Mouse (Mus musculus): ENCODE measurements at regions not wholly inside any gene's neighbourhood (a gene's known extent, or its start where the extent isn't known, plus 50 kb on each side); places are given as distances from the start of the nearest gene placed in this dataset.

DNA sequence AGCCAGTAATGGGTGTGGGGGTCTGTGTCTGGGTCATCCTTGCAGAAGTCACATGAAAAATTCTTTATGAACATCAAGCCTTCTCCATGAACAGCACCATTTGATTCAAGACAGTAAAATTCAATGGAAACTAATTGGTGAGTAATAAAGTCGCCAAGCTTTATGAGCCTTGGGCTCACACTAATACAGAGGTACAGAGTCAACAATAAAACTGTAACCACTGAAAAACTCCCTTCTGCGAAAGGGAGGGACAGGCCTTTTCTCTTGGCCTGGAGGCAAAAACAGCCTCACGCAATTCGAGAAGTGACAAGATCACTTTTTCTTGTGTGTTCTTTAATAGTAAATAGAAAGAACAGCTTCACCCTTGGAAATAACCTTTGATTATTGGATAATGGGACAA, 200.7 kb downstream of the Lrrn1 start:
- DNase-seq (ENCODE audit: extremely low read depth): no peak
- Histone ChIP-seq H3K27ac (ENCODE audit: insufficient read depth, low read depth) (no peak overlapping the region), H3K4me1 (ENCODE audit: control insufficient read depth in 1 of 2, insufficient read depth in 2 of 2) (no peaks in the 10 kb centered on the region), H3K9me3 (replicated peaks; ENCODE audit: low read length) (no peaks in the 10 kb centered on the region), H3K27me3 (replicated peaks) (peaks cover 11% of the 10 kb centered on the region), H3K4me3 (replicated peaks in 1 of 3; ENCODE audit: low read depth in 2 of 3, low read length in 2 of 3, poor library complexity in 1 of 3) (no peak overlapping the region), H3K79me2 (replicated peaks; ENCODE audit: control insufficient read depth, extremely low read depth, insufficient read depth, poor library complexity, severe bottlenecking) (no peaks in the 10 kb centered on the region), H3K9ac (ENCODE audit: insufficient read depth, low read depth) (no peak overlapping the region), H3K4me2 (ENCODE audit: insufficient read depth, low read depth, poor library complexity, severe bottlenecking) (no peak overlapping the region), H3K36me3 (replicated peaks in 1 of 2; ENCODE audit: control insufficient read depth in 1 of 2, insufficient read depth in 1 of 2, low read length in 1 of 2) (no peaks in the 10 kb centered on the region)
- TF ChIP-seq NRF1 (IDR thresholded peaks at IDR 0.05; ENCODE audit: low read depth, low read length) (no peak), POLR2AphosphoS2 (IDR thresholded peaks at IDR 0.05; ENCODE audit: low read depth, low read length) (no peak), JUND (conservative IDR thresholded peaks at IDR 0.05; ENCODE audit: low read depth, low read length) (no peak), ZC3H11A (IDR thresholded peaks at IDR 0.05; ENCODE audit: low read depth, low read length) (no peak), KAT2A (IDR thresholded peaks at IDR 0.05; ENCODE audit: insufficient replicate concordance, low read length) (no peak), PAX5 (IDR thresholded peaks at IDR 0.05; ENCODE audit: low read length) (no peak), MEF2A (IDR thresholded peaks at IDR 0.05; ENCODE audit: borderline replicate concordance, low read depth, low read length) (no peak), HCFC1 (IDR thresholded peaks at IDR 0.05; ENCODE audit: low read depth, low read length) (no peak), JUN (IDR thresholded peaks at IDR 0.05; ENCODE audit: insufficient read depth, low read depth, low read length) (no peak), RCOR1 (conservative IDR thresholded peaks at IDR 0.05; ENCODE audit: low read depth, low read length) (no peak), TCF12 (IDR thresholded peaks at IDR 0.05; ENCODE audit: low read depth, low read length) (no peak), ZMIZ1 (IDR thresholded peaks at IDR 0.05; ENCODE audit: low read depth, low read length) (no peak), MAZ (IDR thresholded peaks at IDR 0.05; ENCODE audit: low read depth, low read length) (no peak), ZKSCAN1 (IDR thresholded peaks at IDR 0.05; ENCODE audit: borderline replicate concordance, low read depth, low read length) (no peak)
- in situ Hi-C loops (cut with MboI; ENCODE audit: low pct_ligation_motif_present, low pct_unique_long_range_greater_than_20kb, low sequenced_read_pairs): no loop called here
- dilution Hi-C loops (cut with MboI; ENCODE audit: extremely low pct_ligation_motif_present, extremely low pct_unique_long_range_greater_than_20kb, low sequenced_read_pairs): no loop called here

DNA sequence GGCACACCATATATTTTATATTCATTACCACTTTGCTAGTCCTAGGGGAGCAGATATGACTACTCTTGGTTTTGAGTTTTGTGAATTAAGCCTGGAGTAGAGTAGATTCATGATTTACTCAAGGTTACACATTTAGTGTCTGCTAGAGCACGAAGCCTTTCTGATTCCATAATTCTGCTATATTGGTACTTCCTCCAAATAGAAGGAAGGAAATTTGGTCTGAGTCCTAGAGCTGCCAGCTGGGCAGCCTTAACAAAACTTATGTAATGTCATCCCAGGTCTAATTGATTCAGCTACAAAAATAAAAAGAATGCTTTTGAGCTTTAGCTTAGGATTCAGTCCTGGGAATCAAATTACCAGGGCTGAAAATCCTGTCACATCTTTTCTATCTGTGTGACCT, 205.2 kb downstream of the Lrrn1 start:
- no peak overlapping the region for H3K27ac ChIP-seq (ENCODE audit: insufficient read depth, low read depth)
- no peak overlapping the region for H3K9ac ChIP-seq (ENCODE audit: insufficient read depth, low read depth)
- H3K4me3 ChIP-seq (replicated peaks in 1 of 3; ENCODE audit: low read depth in 2 of 3, low read length in 2 of 3, poor library complexity in 1 of 3): no peak overlapping the region
- H3K9me3 ChIP-seq (replicated peaks; ENCODE audit: low read length): no peaks in the 10 kb centered on the region
- no peaks in the 10 kb centered on the region for H3K4me1 ChIP-seq (ENCODE audit: control insufficient read depth in 1 of 2, insufficient read depth in 2 of 2)
- in situ Hi-C loops (cut with MboI; ENCODE audit: low pct_ligation_motif_present, low pct_unique_long_range_greater_than_20kb, low sequenced_read_pairs) (no loop called here), dilution Hi-C loops (cut with MboI; ENCODE audit: extremely low pct_ligation_motif_present, extremely low pct_unique_long_range_greater_than_20kb, low sequenced_read_pairs) (no loop called here)
- TF ChIP-seq ZNF384 (IDR thresholded peaks at IDR 0.05; ENCODE audit: low read depth, low read length): no peak
- no peak for TF ChIP-seq ETS1 (conservative IDR thresholded peaks at IDR 0.05; ENCODE audit: low read depth, low read length)
- no peak for TF ChIP-seq MEF2A (IDR thresholded peaks at IDR 0.05; ENCODE audit: borderline replicate concordance, low read depth, low read length)
- TF ChIP-seq HCFC1 (IDR thresholded peaks at IDR 0.05; ENCODE audit: low read depth, low read length): no peak
- no peak for TF ChIP-seq IRF4 (IDR thresholded peaks at IDR 0.05; ENCODE audit: low read depth, low read length)
- TF ChIP-seq BHLHE40 (IDR thresholded peaks at IDR 0.05; ENCODE audit: low read depth, low read length): no peak
- TF ChIP-seq ZC3H11A (IDR thresholded peaks at IDR 0.05; ENCODE audit: low read depth, low read length): no peak
- TF ChIP-seq MAZ (IDR thresholded peaks at IDR 0.05; ENCODE audit: low read depth, low read length): no peak
- no peak for TF ChIP-seq NELFE (IDR thresholded peaks at IDR 0.05; ENCODE audit: low read depth, low read length)
- no peak for TF ChIP-seq TCF12 (IDR thresholded peaks at IDR 0.05; ENCODE audit: low read depth, low read length)
- no peak for TF ChIP-seq E2F4 (IDR thresholded peaks at IDR 0.05; ENCODE audit: insufficient replicate concordance, low read depth, low read length)
- no peak for TF ChIP-seq MAFK (IDR thresholded peaks at IDR 0.05; ENCODE audit: insufficient replicate concordance, low read length)
- no peak for TF ChIP-seq USF1 (IDR thresholded peaks at IDR 0.05; ENCODE audit: low read depth, low read length)
- DNase-seq (ENCODE audit: extremely low read depth): no peak
- peaks cover 10% of the 10 kb centered on the region for H3K27me3 ChIP-seq (replicated peaks)
- no peaks in the 10 kb centered on the region for H3K36me3 ChIP-seq (replicated peaks in 1 of 2; ENCODE audit: control insufficient read depth in 1 of 2, insufficient read depth in 1 of 2, low read length in 1 of 2)
- no peak overlapping the region for H3K4me2 ChIP-seq (ENCODE audit: insufficient read depth, low read depth, poor library complexity, severe bottlenecking)
- no peaks in the 10 kb centered on the region for H3K79me2 ChIP-seq (replicated peaks; ENCODE audit: control insufficient read depth, extremely low read depth, insufficient read depth, poor library complexity, severe bottlenecking)
